Mouse (Mus musculus) lung, postnatal 0 days (tissue): ENCODE data around the gene Dnah14. TPM values are rescaled to one million over a fixed set of nuclear protein-coding genes. Genes with fewer than 3 reads are reported as not detected.
A peak's percentile ranks its signal among the peaks of the same experiment; 100 is the strongest.

Experiments used
- ATAC-seq: fragments of 200-750 bp; cut with Nextera tagmentation; 2 replicates; pipeline ENCODE4 v1.8.0; 2017; ENCODE audit warnings: moderate library complexity
- DNase-seq: peaks from one replicate; pipeline ENCODE4 v3.0.0-alpha.2; 2016; ENCODE audit warnings: low spot score
- H3K27ac ChIP-seq: fragments of 300-500 bp; sonication (generic); 2 replicates; pipeline ENCODE4 v1.5.1; 2014; ENCODE audit warnings: antibody characterized with exemption, mild to moderate bottlenecking, low read length, mixed read lengths
- H3K27me3 ChIP-seq: fragments of 300-500 bp; sonication (generic); replicated peaks from 2 replicates; pipeline ENCODE4 v1.6.1; 2014; ENCODE audit warnings: low read length, mixed read lengths; ENCODE audit not compliant: insufficient read depth
- H3K36me3 ChIP-seq: fragments of 300-500 bp; sonication (generic); 2 replicates; pipeline ENCODE4 v1.6.1; 2014; ENCODE audit warnings: low read length, mixed read lengths; ENCODE audit not compliant: insufficient read depth
- H3K4me1 ChIP-seq: fragments of 300-500 bp; sonication (generic); 2 replicates; pipeline ENCODE4 v1.6.1; 2014; ENCODE audit warnings: antibody characterized with exemption, low read depth, low read length, mixed read lengths; ENCODE audit not compliant: insufficient read depth
- H3K4me2 ChIP-seq: fragments of 300-500 bp; sonication (generic); replicated peaks from 2 replicates; pipeline ENCODE4 v1.6.1; 2014; ENCODE audit warnings: low read depth, mild to moderate bottlenecking, low read length, moderate library complexity, mixed read lengths
- H3K4me3 ChIP-seq: fragments of 300-500 bp; sonication (generic); 2 replicates; pipeline ENCODE4 v1.5.1; 2014; ENCODE audit warnings: low read depth, low read length
- H3K9ac ChIP-seq: fragments of 300-500 bp; sonication (generic); replicated peaks from 2 replicates; pipeline ENCODE4 v1.6.1; 2014; ENCODE audit warnings: low read depth, mild to moderate bottlenecking
- H3K9me3 ChIP-seq: fragments of 300-500 bp; sonication (generic); 2 replicates; pipeline ENCODE4 v1.6.1; 2016; ENCODE audit warnings: low read length, mixed read lengths
- CTCF ChIP-seq: IDR thresholded peaks from 2 replicates; pipeline ENCODE4 v1.5.1; 2016; ENCODE audit warnings: antibody characterized with exemption, mild to moderate bottlenecking
- EP300 ChIP-seq: IDR thresholded peaks from 2 replicates; pipeline ENCODE4 v1.6.1; 2016; ENCODE audit warnings: antibody characterized with exemption, mild to moderate bottlenecking, control low read depth
- WGBS: fragments of 180-500 bp; shearing (Covaris S2); extraction: QIAGEN DNeasy Blood & Tissue Kit; methylation state at CpG from one replicate; pipeline ENCODE4 v1.1.7; 2014; 5-methylcytosine and 5-hydroxymethylcytosine counted together
- polyA plus RNA-seq: library from polyadenylated mRNA; unstranded; fragments of >200 nt; fragmentation: Nextera tagmentation; extraction: Ambion mirVana; gene quantifications from 2 replicates; pipeline ENCODE4 v1.2.1, GENCODE M21; 2015

Gene Dnah14
- polyA plus RNA-seq, 1 experiment from 2014 or later = 1.0 TPM

- Histone ChIP-seq H3K36me3 (no peaks in the 10 kb centered on the region), H3K27ac (no peak overlapping the region), H3K4me1 (no peaks in the 10 kb centered on the region), H3K4me2 (no peak overlapping the region), H3K9me3 (no peaks in the 10 kb centered on the region), H3K4me3 (no peak overlapping the region), H3K9ac (no peak overlapping the region), H3K27me3 (no peaks in the 10 kb centered on the region)
- WGBS = 81% methylated on average over 5 of the region's 5 CpGs
- no peak for ATAC-seq
- TF ChIP-seq EP300 (no peak), CTCF (no peak)
- no peak for DNase-seq
These were observed 80.1 kb downstream of the Dnah14 start for GRCm38 (mm10) chr1:181656421-181656820.

DNA sequence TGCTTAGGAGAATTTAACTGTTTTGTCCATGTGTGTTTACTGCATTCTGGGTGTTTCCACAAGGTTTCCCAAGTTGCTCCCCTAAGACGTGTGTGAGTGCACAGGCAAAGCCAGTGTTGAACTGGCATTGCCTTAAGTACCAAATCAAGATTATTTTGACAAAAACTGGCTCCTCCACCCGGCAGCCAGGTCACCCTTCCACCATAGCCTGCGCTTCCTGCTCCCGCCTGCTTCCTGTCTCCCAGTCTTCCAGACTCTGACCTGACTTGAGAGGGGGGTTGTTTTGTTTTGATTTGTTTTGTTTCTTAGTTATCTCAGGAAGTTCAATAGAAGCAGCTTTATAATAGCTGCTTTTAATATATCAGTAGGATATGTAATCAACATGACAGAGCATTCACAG, 90.4 kb downstream of the Dnah14 start:
- H3K36me3 ChIP-seq = no peaks in the 10 kb centered on the region
- H3K4me2 ChIP-seq = no peak overlapping the region
- no peaks in the 10 kb centered on the region for H3K27me3 ChIP-seq
- no peak overlapping the region for H3K27ac ChIP-seq
- ATAC-seq = no peak
- TF ChIP-seq CTCF = no peak
- no peak overlapping the region for H3K4me3 ChIP-seq
- H3K9ac ChIP-seq = no peak overlapping the region
- no peaks in the 10 kb centered on the region for H3K9me3 ChIP-seq
- H3K4me1 ChIP-seq = no peaks in the 10 kb centered on the region
- DNase-seq = no peak
- 35% methylated on average over 4 of the region's 4 CpGs for WGBS

GRCm38 (mm10) chr1:181694729-181695498, 118.6 kb downstream of the Dnah14 start:
- Histone ChIP-seq H3K36me3 (no peaks in the 10 kb centered on the region), H3K27me3 (no peaks in the 10 kb centered on the region), H3K27ac (no peak overlapping the region), H3K4me2 (no peak overlapping the region), H3K4me1 (no peaks in the 10 kb centered on the region), H3K9ac (no peak overlapping the region), H3K9me3 (no peaks in the 10 kb centered on the region), H3K4me3 (no peak overlapping the region)
- TF ChIP-seq EP300 = no peak
- TF ChIP-seq CTCF = no peak
- 71% methylated on average over 5 of the region's 5 CpGs for WGBS
- no peak for DNase-seq
- ATAC-seq = no peak

- H3K4me3 ChIP-seq = no peak overlapping the region
- H3K27ac ChIP-seq = no peak overlapping the region
- no peaks in the 10 kb centered on the region for H3K36me3 ChIP-seq
- 42% methylated on average over 5 of the region's 5 CpGs for whole genome bisulfite sequencing
- peak; percentile 32 for DNase-seq
- no peak overlapping the region for H3K4me2 ChIP-seq
- H3K9me3 ChIP-seq = no peaks in the 10 kb centered on the region
- no peak overlapping the region for H3K9ac ChIP-seq
- no peak for ATAC-seq
- H3K4me1 ChIP-seq = no peaks in the 10 kb centered on the region
- no peak for TF ChIP-seq EP300
- TF ChIP-seq CTCF = peak; percentile 72
- no peaks in the 10 kb centered on the region for H3K27me3 ChIP-seq
These were observed 152.3 kb downstream of the Dnah14 start for GRCm38 (mm10) chr1:181728707-181729106.

DNA sequence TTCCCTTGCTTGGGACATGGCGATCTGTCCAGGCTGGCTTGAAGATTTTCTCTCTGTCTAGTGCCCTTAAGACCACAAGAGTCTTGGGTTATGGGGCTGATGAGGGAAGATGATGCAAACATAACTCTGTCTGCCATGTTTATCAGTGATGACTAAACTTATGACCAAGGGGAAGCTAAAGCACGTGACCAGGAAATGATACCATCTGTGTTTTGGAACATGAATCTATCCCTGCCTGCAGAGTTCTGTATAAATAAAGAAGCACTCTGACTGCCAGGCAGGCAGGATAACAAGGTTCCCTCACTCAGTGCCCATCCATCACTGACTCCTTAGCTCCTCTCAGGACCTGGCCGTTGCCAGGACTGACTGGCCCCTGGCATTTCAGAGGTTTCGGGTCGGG, 157.2 kb downstream of the Dnah14 start:
- Histone ChIP-seq H3K27me3 (no peaks in the 10 kb centered on the region), H3K4me3 (no peak overlapping the region), H3K9me3 (no peaks in the 10 kb centered on the region), H3K4me1 (no peaks in the 10 kb centered on the region), H3K27ac (no peak overlapping the region), H3K36me3 (no peaks in the 10 kb centered on the region), H3K4me2 (no peak overlapping the region), H3K9ac (no peak overlapping the region)
- DNase-seq = peak; percentile 48
- peak; percentile 60 for ATAC-seq
- TF ChIP-seq EP300 (peak; percentile 52; the same call in 1 of the 2 replicates), CTCF (no peak)
- WGBS = 36% methylated on average over 5 of the region's 5 CpGs

GRCm38 (mm10) chr1:181740259-181740658, 163.9 kb downstream of the Dnah14 start:
- DNase-seq = no peak
- H3K27ac ChIP-seq = no peak overlapping the region
- no peaks in the 10 kb centered on the region for H3K9me3 ChIP-seq
- H3K27me3 ChIP-seq = no peaks in the 10 kb centered on the region
- H3K36me3 ChIP-seq = no peaks in the 10 kb centered on the region
- ATAC-seq = no peak
- H3K4me1 ChIP-seq = no peaks in the 10 kb centered on the region
- TF ChIP-seq EP300 (no peak), CTCF (no peak)
- H3K4me3 ChIP-seq = no peak overlapping the region
- 69% methylated on average over 5 of the region's 5 CpGs for WGBS
- H3K4me2 ChIP-seq = no peak overlapping the region
- no peak overlapping the region for H3K9ac ChIP-seq
